Mouse (Mus musculus) kidney, embryonic 14.5 days (tissue): ENCODE data around the gene Kcnip2. TPM values are rescaled to one million over a fixed set of nuclear protein-coding genes. Genes with fewer than 3 reads are reported as not detected.

Source experiments
- ATAC-seq: fragments of 200-750 bp; cut with Nextera tagmentation; 2 replicates; pipeline ENCODE4 v1.8.0; 2017; ENCODE audit warnings: moderate number of reproducible peaks, mild to moderate bottlenecking, moderate TSS enrichment, moderate library complexity; ENCODE audit not compliant: low FRiP score, low TSS enrichment
- H3K27ac ChIP-seq: fragments of 300-500 bp; sonication (generic); 2 replicates; pipeline ENCODE4 v1.5.1; 2014; ENCODE audit warnings: low read depth, mild to moderate bottlenecking, low read length, moderate library complexity, mixed read lengths
- H3K27me3 ChIP-seq: fragments of 300-500 bp; sonication (generic); 2 replicates; pipeline ENCODE4 v1.6.1; 2014; ENCODE audit warnings: mild to moderate bottlenecking, low read length; ENCODE audit not compliant: control insufficient read depth, insufficient read depth
- H3K36me3 ChIP-seq: fragments of 300-500 bp; sonication (generic); 2 replicates; pipeline ENCODE4 v1.6.1; 2014; ENCODE audit warnings: low read length, mixed read lengths; ENCODE audit not compliant: control insufficient read depth, insufficient read depth
- H3K4me1 ChIP-seq: fragments of 300-500 bp; sonication (generic); 2 replicates; pipeline ENCODE4 v1.6.1; 2014; ENCODE audit warnings: low read length, mixed read lengths; ENCODE audit not compliant: control insufficient read depth, insufficient read depth
- H3K4me2 ChIP-seq: fragments of 300-500 bp; sonication (generic); replicated peaks from 2 replicates; pipeline ENCODE4 v1.6.1; 2014; ENCODE audit warnings: low read depth, mild to moderate bottlenecking, low read length
- H3K4me3 ChIP-seq: fragments of 300-500 bp; sonication (generic); 2 replicates; pipeline ENCODE4 v1.5.1; 2014; ENCODE audit warnings: mild to moderate bottlenecking, low read length
- H3K9ac ChIP-seq: fragments of 300-500 bp; sonication (generic); 2 replicates; pipeline ENCODE4 v1.6.1; 2014; ENCODE audit warnings: low read depth, mild to moderate bottlenecking, low read length, moderate library complexity
- H3K9me3 ChIP-seq: fragments of 300-500 bp; sonication (generic); 2 replicates; pipeline ENCODE4 v1.6.1; 2016; ENCODE audit warnings: low read length; ENCODE audit not compliant: control insufficient read depth
- WGBS: fragments of 180-500 bp; shearing (Covaris S2); extraction: QIAGEN DNeasy Blood & Tissue Kit; methylation state at CpG from one replicate; pipeline ENCODE4 v1.1.7; 2014; 5-methylcytosine and 5-hydroxymethylcytosine counted together
- polyA plus RNA-seq: library from polyadenylated mRNA; unstranded; fragments of >200 nt; fragmentation: Nextera tagmentation; extraction: Ambion mirVana; gene quantifications from 2 replicates; pipeline ENCODE4 v1.2.1, GENCODE M21; 2014

Kcnip2 gene
- polyA plus RNA-seq, 1 experiment from 2014 or later = 2.0 TPM

- no peaks in the 10 kb centered on the region for H3K27me3 ChIP-seq
- no peak for ATAC-seq
- H3K4me1 ChIP-seq = peaks cover 4% of the 10 kb centered on the region; the same call in 1 of the 2 replicates
- H3K9ac ChIP-seq = no peak overlapping the region
- H3K4me3 ChIP-seq = no peak overlapping the region
- no peaks in the 10 kb centered on the region for H3K36me3 ChIP-seq
- WGBS = 75% methylated on average over 10 of the region's 10 CpGs
- H3K9me3 ChIP-seq = no peaks in the 10 kb centered on the region
- H3K27ac ChIP-seq = no peak overlapping the region
- no peak overlapping the region for H3K4me2 ChIP-seq
These were observed 19.6 kb upstream of the Kcnip2 start for GRCm38 (mm10) chr19:45835490-45835889.

- peaks cover 4% of the 10 kb centered on the region; the same call in 1 of the 2 replicates for H3K4me1 ChIP-seq
- no peaks in the 10 kb centered on the region for H3K27me3 ChIP-seq
- no peak for ATAC-seq
- no peak overlapping the region for H3K4me2 ChIP-seq
- 82% methylated on average over 10 of the region's 10 CpGs for WGBS
- no peak overlapping the region for H3K9ac ChIP-seq
- H3K27ac ChIP-seq = no peak overlapping the region
- H3K4me3 ChIP-seq = no peak overlapping the region
- no peaks in the 10 kb centered on the region for H3K36me3 ChIP-seq
- H3K9me3 ChIP-seq = no peaks in the 10 kb centered on the region
These were observed 17.8 kb upstream of the Kcnip2 start for GRCm38 (mm10) chr19:45833665-45834064.

- Histone ChIP-seq H3K27me3 (no peaks in the 10 kb centered on the region), H3K4me3 (no peak overlapping the region), H3K4me2 (no peak overlapping the region), H3K27ac (no peak overlapping the region), H3K4me1 (peaks cover 4% of the 10 kb centered on the region; the same call in 1 of the 2 replicates), H3K36me3 (no peaks in the 10 kb centered on the region), H3K9me3 (no peaks in the 10 kb centered on the region), H3K9ac (no peak overlapping the region)
- ATAC-seq = no peak
- 32% methylated on average over 2 of the region's 2 CpGs for WGBS
These were observed 14.8 kb upstream of the Kcnip2 start for GRCm38 (mm10) chr19:45830679-45831078.

- H3K36me3 ChIP-seq = no peaks in the 10 kb centered on the region
- 94% methylated on average over 3 of the region's 3 CpGs for whole genome bisulfite sequencing
- no peaks in the 10 kb centered on the region for H3K27me3 ChIP-seq
- H3K4me1 ChIP-seq = peaks cover 4% of the 10 kb centered on the region; the same call in 1 of the 2 replicates
- no peak for ATAC-seq
- no peak overlapping the region for H3K27ac ChIP-seq
- H3K9ac ChIP-seq = no peak overlapping the region
- no peaks in the 10 kb centered on the region for H3K9me3 ChIP-seq
- no peak overlapping the region for H3K4me3 ChIP-seq
- no peak overlapping the region for H3K4me2 ChIP-seq
These were observed 11.9 kb upstream of the Kcnip2 start for GRCm38 (mm10) chr19:45827736-45828135.

GRCm38 (mm10) chr19:45827125-45827524 is 11.3 kb upstream of the Kcnip2 start:
- Histone ChIP-seq H3K27ac (no peak overlapping the region), H3K4me1 (peaks cover 4% of the 10 kb centered on the region; the same call in 1 of the 2 replicates), H3K4me3 (no peak overlapping the region), H3K27me3 (no peaks in the 10 kb centered on the region), H3K9ac (no peak overlapping the region), H3K9me3 (no peaks in the 10 kb centered on the region), H3K4me2 (no peak overlapping the region), H3K36me3 (no peaks in the 10 kb centered on the region)
- no peak for ATAC-seq
- WGBS = 83% methylated on average over 5 of the region's 5 CpGs

GRCm38 (mm10) chr19:45826146-45826545 is 10.3 kb upstream of the Kcnip2 start:
- H3K9ac ChIP-seq = no peak overlapping the region
- no peaks in the 10 kb centered on the region for H3K36me3 ChIP-seq
- H3K4me1 ChIP-seq = no peaks in the 10 kb centered on the region
- no peak overlapping the region for H3K4me3 ChIP-seq
- ATAC-seq = no peak
- H3K4me2 ChIP-seq = no peak overlapping the region
- H3K27me3 ChIP-seq = no peaks in the 10 kb centered on the region
- H3K9me3 ChIP-seq = no peaks in the 10 kb centered on the region
- H3K27ac ChIP-seq = no peak overlapping the region
- WGBS = 88% methylated on average over 3 of the region's 3 CpGs

- no peak for ATAC-seq
- H3K9me3 ChIP-seq = no peaks in the 10 kb centered on the region
- WGBS = 65% methylated on average over 5 of the region's 5 CpGs
- no peak overlapping the region for H3K4me3 ChIP-seq
- H3K9ac ChIP-seq = no peak overlapping the region
- no peaks in the 10 kb centered on the region for H3K27me3 ChIP-seq
- no peaks in the 10 kb centered on the region for H3K36me3 ChIP-seq
- peaks cover 9% of the 10 kb centered on the region for H3K4me1 ChIP-seq
- H3K4me2 ChIP-seq = no peak overlapping the region
- no peak overlapping the region for H3K27ac ChIP-seq
These were observed 6.0 kb upstream of the Kcnip2 start for GRCm38 (mm10) chr19:45821832-45822231.

- no peaks in the 10 kb centered on the region for H3K27me3 ChIP-seq
- H3K36me3 ChIP-seq = no peaks in the 10 kb centered on the region
- H3K9me3 ChIP-seq = no peaks in the 10 kb centered on the region
- ATAC-seq = no peak
- WGBS = 71% methylated on average over 11 of the region's 11 CpGs
- peaks cover 28% of the 10 kb centered on the region for H3K4me1 ChIP-seq
- H3K4me2 ChIP-seq = no peak overlapping the region
- H3K27ac ChIP-seq = no peak overlapping the region
- H3K4me3 ChIP-seq = no peak overlapping the region
- no peak overlapping the region for H3K9ac ChIP-seq
These were observed 2.1 kb upstream of the Kcnip2 start for GRCm38 (mm10) chr19:45817816-45818490.

GRCm38 (mm10) chr19:45816727-45817126 is 866 bp upstream of the Kcnip2 start:
- H3K9ac ChIP-seq = no peak overlapping the region
- 7% methylated on average over 8 of the region's 8 CpGs for WGBS
- H3K4me3 ChIP-seq = peak overlapping the region; percentile 35; the same call in 1 of the 2 replicates
- ATAC-seq = peak; percentile 22; the same call in 1 of the 2 replicates
- H3K27me3 ChIP-seq = no peaks in the 10 kb centered on the region
- no peaks in the 10 kb centered on the region for H3K36me3 ChIP-seq
- H3K9me3 ChIP-seq = no peaks in the 10 kb centered on the region
- H3K4me1 ChIP-seq = peaks cover 38% of the 10 kb centered on the region
- H3K27ac ChIP-seq = peak overlapping the region; percentile 31; the same call in 1 of the 2 replicates
- H3K4me2 ChIP-seq = peak overlapping the region; percentile 74
